ENCODE assay signal across 26 mouse cellular contexts in genomic region chr8:8485252-8485651, GRCm38 (mm10).
DNase-seq lines count a peak whose midpoint lies in the region; ATAC-seq and TF ChIP-seq lines count a peak whose summit lies in the region.
"Had no signal": no experiment of that assay in that cellular context is flagged by ENCODE, and none has a peak within 500 bp of the region (broad histone marks: within the 10 kb centered on the region; RNA-seq: fewer than 3 reads in every experiment).

No protein-coding gene starts in this region.

- H3K27ac ChIP-seq in hindbrain, embryonic 10.5 days = peak overlapping the region; percentile 82
- no peak overlapping the region for H3K27ac ChIP-seq in hindbrain, embryonic 12.5 days
- no peak overlapping the region for H3K27ac ChIP-seq in midbrain, embryonic 11.5 days (ENCODE audit: low read depth, low read length)
- no peak overlapping the region for H3K27ac ChIP-seq in midbrain, embryonic 15.5 days
- H3K27ac ChIP-seq: embryonic facial prominence, embryonic 12.5 days; embryonic facial prominence, embryonic 15.5 days; heart, adult 2 months; heart, embryonic 13.5 days had no signal

- H3K4me2 ChIP-seq in hindbrain, embryonic 12.5 days (replicated peaks) = no peak overlapping the region
- no peak overlapping the region for H3K4me2 ChIP-seq in midbrain, embryonic 11.5 days
- no peak overlapping the region for H3K4me2 ChIP-seq in midbrain, embryonic 15.5 days
- H3K4me2 ChIP-seq: embryonic facial prominence, embryonic 12.5 days; embryonic facial prominence, embryonic 15.5 days; heart, embryonic 13.5 days; hindbrain, embryonic 13.5 days had no signal

- 43% methylated on average over 3 of the region's 3 CpGs for WGBS in hindbrain, embryonic 10.5 days
- WGBS in hindbrain, embryonic 12.5 days = 39% methylated on average over 3 of the region's 3 CpGs
- 51% methylated on average over 3 of the region's 3 CpGs for WGBS in midbrain, embryonic 11.5 days
- WGBS in midbrain, embryonic 15.5 days = 51% methylated on average over 3 of the region's 3 CpGs

- H3K4me1 ChIP-seq in hindbrain, embryonic 10.5 days (replicated peaks) = peaks cover 85% of the 10 kb centered on the region
- H3K4me1 ChIP-seq in hindbrain, embryonic 12.5 days = peaks cover 55% of the 10 kb centered on the region
- H3K4me1 ChIP-seq in midbrain, embryonic 11.5 days (ENCODE audit: control insufficient read depth, insufficient read depth, low read length) = peaks cover 38% of the 10 kb centered on the region
- peaks cover 30% of the 10 kb centered on the region for H3K4me1 ChIP-seq in midbrain, embryonic 15.5 days

- TF ChIP-seq POLR2A in brain, embryonic 14.5 days (IDR thresholded peaks at IDR 0.05; ENCODE audit: borderline replicate concordance, extremely low read depth, insufficient read depth, insufficient read length, poor library complexity, severe bottlenecking) = no peak

- no peaks in the 10 kb centered on the region for H3K36me3 ChIP-seq in hindbrain, embryonic 10.5 days
- H3K36me3 ChIP-seq in hindbrain, embryonic 12.5 days = no peaks in the 10 kb centered on the region
- no peaks in the 10 kb centered on the region for H3K36me3 ChIP-seq in midbrain, embryonic 11.5 days (ENCODE audit: control insufficient read depth, insufficient read depth, low read length)
- no peaks in the 10 kb centered on the region for H3K36me3 ChIP-seq in midbrain, embryonic 15.5 days (replicated peaks)
- H3K36me3 ChIP-seq: embryonic facial prominence, embryonic 12.5 days; embryonic facial prominence, embryonic 15.5 days; forebrain, embryonic 12.5 days; heart, embryonic 10.5 days; heart, embryonic 13.5 days; hindbrain, embryonic 13.5 days had no signal

- TF ChIP-seq CTCF in brain, embryonic 14.5 days (IDR thresholded peaks at IDR 0.05; ENCODE audit: borderline replicate concordance, extremely low read depth, insufficient read depth, insufficient read length) = no peak

- H3K27me3 ChIP-seq in hindbrain, embryonic 10.5 days (ENCODE audit: insufficient read depth, poor library complexity, severe bottlenecking) = peaks cover 28% of the 10 kb centered on the region
- 0 out of 2 replicates have a peak, but pooled peaks cover 5% of the 10 kb centered on the region for H3K27me3 ChIP-seq in hindbrain, embryonic 12.5 days
- H3K27me3 ChIP-seq in midbrain, embryonic 11.5 days (ENCODE audit: control insufficient read depth, insufficient read depth, low read length) = peaks cover 25% of the 10 kb centered on the region
- H3K27me3 ChIP-seq in midbrain, embryonic 15.5 days (replicated peaks) = peaks cover 15% of the 10 kb centered on the region
- H3K27me3 ChIP-seq: heart, embryonic 13.5 days; hindbrain, embryonic 13.5 days had no signal

- no peak for ATAC-seq in hindbrain, embryonic 12.5 days (ENCODE audit: low FRiP score)
- ATAC-seq in midbrain, embryonic 11.5 days (ENCODE audit: low FRiP score) = no peak
- no peak for ATAC-seq in midbrain, embryonic 15.5 days (replicated peaks)
- ATAC-seq: activated CD4-positive, CD25-positive, alpha-beta regulatory T cell, adult 4 months; CD4-positive, CD25-positive, alpha-beta regulatory T cell, adult 4 months had no signal

- no peak overlapping the region for H3K9ac ChIP-seq in hindbrain, embryonic 12.5 days
- no peak overlapping the region for H3K9ac ChIP-seq in midbrain, embryonic 11.5 days (ENCODE audit: low read length)
- H3K9ac ChIP-seq in midbrain, embryonic 15.5 days = no peak overlapping the region
- H3K9ac ChIP-seq: embryonic facial prominence, embryonic 12.5 days; embryonic facial prominence, embryonic 15.5 days; forebrain, embryonic 12.5 days; heart, embryonic 13.5 days; hindbrain, embryonic 13.5 days had no signal

- DNase-seq in hindbrain, embryonic 10.5 days (ENCODE audit: low spot score) = no peak
- DNase-seq in midbrain, embryonic 11.5 days (ENCODE audit: low spot score, missing footprints) = peak; percentile 88
- DNase-seq in brain, embryonic 14.5 days (ENCODE audit: low read depth) = peak; percentile 39
- peak; percentile 46 for DNase-seq in retina, embryonic 14.5 days (ENCODE audit: low spot score)
- no peak for DNase-seq in cerebellum, adult 18-20 months
- no peak for DNase-seq in right cerebral cortex, adult 2 months (ENCODE audit: low spot score in 2 of 2)
- DNase-seq: adrenal gland, adult 8-10 months; adrenal gland, postnatal 25 days; cerebellum, adult 2 months; cerebellum, adult 9-11 months; cerebellum, postnatal 25 days; gastrocnemius, postnatal 10 days; gastrocnemius, postnatal 36 days; heart, adult 2 months; heart, postnatal 14 days; heart, postnatal 4 days had no signal

- H3K9me3 ChIP-seq in hindbrain, embryonic 10.5 days = no peaks in the 10 kb centered on the region
- no peaks in the 10 kb centered on the region for H3K9me3 ChIP-seq in hindbrain, embryonic 12.5 days (replicated peaks)
- H3K9me3 ChIP-seq in midbrain, embryonic 11.5 days (ENCODE audit: control insufficient read depth, low read length) = no peaks in the 10 kb centered on the region
- no peaks in the 10 kb centered on the region for H3K9me3 ChIP-seq in midbrain, embryonic 15.5 days
- H3K9me3 ChIP-seq: embryonic facial prominence, embryonic 12.5 days; embryonic facial prominence, embryonic 15.5 days; forebrain, embryonic 12.5 days; heart, embryonic 10.5 days; heart, embryonic 13.5 days; hindbrain, embryonic 13.5 days had no signal

- H3K4me3 ChIP-seq in hindbrain, embryonic 10.5 days = no peak overlapping the region
- no peak overlapping the region for H3K4me3 ChIP-seq in hindbrain, embryonic 12.5 days
- no peak overlapping the region for H3K4me3 ChIP-seq in midbrain, embryonic 11.5 days (ENCODE audit: low read depth, low read length)
- H3K4me3 ChIP-seq in midbrain, embryonic 15.5 days = no peak overlapping the region
- H3K4me3 ChIP-seq: embryonic facial prominence, embryonic 12.5 days; embryonic facial prominence, embryonic 15.5 days; forebrain, embryonic 12.5 days; heart, adult 2 months; heart, embryonic 10.5 days; heart, embryonic 13.5 days; hindbrain, embryonic 13.5 days had no signal

Comparison
In these comparisons a context has a peak if more than half of its experiments do, and no peak if none do; other contexts are left out.
1. DNase-seq: peak in midbrain, embryonic 11.5 days (single experiment), brain, embryonic 14.5 days (single experiment) and retina, embryonic 14.5 days (single experiment); none in hindbrain, embryonic 10.5 days (single experiment), cerebellum, adult 18-20 months (0 of 2) and right cerebral cortex, adult 2 months (0 of 2).